Mouse (Mus musculus) lung, postnatal 36 days (tissue): ENCODE results near the gene Maml3.

Experiments
- DNase-seq: peaks from one replicate; pipeline ENCODE4 v3.0.0; 2022; ENCODE audit warnings: mixed read lengths

Maml3 gene

GRCm38 (mm10) chr3:52090230-52090873, 14.5 kb downstream of the Maml3 start:
- DNase-seq = no peak

- peak; percentile 98 for DNase-seq
These were observed 16.2 kb downstream of the Maml3 start for GRCm38 (mm10) chr3:52088458-52089341.

GRCm38 (mm10) chr3:52087636-52088280, 17.1 kb downstream of the Maml3 start:
- DNase-seq = no peak

- no peak for DNase-seq
These were observed 26.1 kb downstream of the Maml3 start for GRCm38 (mm10) chr3:52078763-52079162.

- no peak for DNase-seq
These were observed 30.9 kb downstream of the Maml3 start for GRCm38 (mm10) chr3:52073959-52074358.

- no peak for DNase-seq
These were observed 32.9 kb downstream of the Maml3 start for GRCm38 (mm10) chr3:52071996-52072395.

GRCm38 (mm10) chr3:52070163-52070478, 34.8 kb downstream of the Maml3 start:
- no peak for DNase-seq

GRCm38 (mm10) chr3:52069304-52070162, 35.3 kb downstream of the Maml3 start:
- peak; percentile 88 for DNase-seq

GRCm38 (mm10) chr3:52068885-52069284, 36.0 kb downstream of the Maml3 start:
- no peak for DNase-seq

GRCm38 (mm10) chr3:52067181-52067580, 37.7 kb downstream of the Maml3 start:
- no peak for DNase-seq

- no peak for DNase-seq
These were observed 38.7 kb downstream of the Maml3 start for GRCm38 (mm10) chr3:52066142-52066541.

- no peak for DNase-seq
These were observed 41.6 kb downstream of the Maml3 start for GRCm38 (mm10) chr3:52063261-52063655.

- no peak for DNase-seq
These were observed 42.3 kb downstream of the Maml3 start for GRCm38 (mm10) chr3:52062389-52063260.

- no peak for DNase-seq
These were observed 43.1 kb downstream of the Maml3 start for GRCm38 (mm10) chr3:52061472-52062388.

- DNase-seq = no peak
These were observed 44.0 kb downstream of the Maml3 start for GRCm38 (mm10) chr3:52060886-52061285.

GRCm38 (mm10) chr3:52051801-52052200, 53.1 kb downstream of the Maml3 start:
- DNase-seq = no peak

- DNase-seq = peak; percentile 40
These were observed 56.8 kb downstream of the Maml3 start for GRCm38 (mm10) chr3:52048082-52048481.

GRCm38 (mm10) chr3:52047537-52047936, 57.3 kb downstream of the Maml3 start:
- no peak for DNase-seq

GRCm38 (mm10) chr3:52046895-52047372, 57.9 kb downstream of the Maml3 start:
- peak; percentile 99 for DNase-seq

GRCm38 (mm10) chr3:52046027-52046700, 58.7 kb downstream of the Maml3 start:
- peak; percentile 82 for DNase-seq
